Mouse (Mus musculus): Measurements from ENCODE around the gene Iars2. TPM values are rescaled to one million over a fixed set of nuclear protein-coding genes. Genes with fewer than 3 reads are reported as not detected.
A peak's percentile ranks its signal among the peaks of the same experiment; 100 is the strongest.

Iars2 gene
- polyA plus RNA-seq, 1 experiment from 2014 or later, result 27.3 TPM

MicroRNAs within 50 kb of the gene (microRNA counts, 519-probe panel; counts per million panel counts)
- 2,519 counts per million, percentile 44 among the panel's probes with 10 or more counts for microRNA mmu-miR-194
- microRNA mmu-miR-664, result 736 counts per million, percentile 5 among the panel's probes with 10 or more counts

Small RNA genes lying within 50 kb of the gene (microRNA-seq; reads per million reads assigned to microRNA genes)
- 2.2 reads per million, percentile 4 among the genes with 10 or more reads in this experiment for gene Mir194-1
- gene Mir215, result 12.6 reads per million, percentile 27 among the genes with 10 or more reads in this experiment
- gene Mir664, result 12.0 reads per million, percentile 26 among the genes with 10 or more reads in this experiment

Other genes starting within 250 kb of the Iars2 start
- 20.1 and 20.4 TPM in 2 replicates for gene Rab3gap2, start 125.3 kb downstream of the Iars2 start, polyA plus RNA-seq (2015; fragmentation: Nextera tagmentation; extraction: Ambion mirVana)
- gene Bpnt1, start 2.8 kb upstream of the Iars2 start, polyA plus RNA-seq (2015; fragmentation: Nextera tagmentation; extraction: Ambion mirVana), result 28.8 and 30.5 TPM in 2 replicates
- 112 and 123 TPM in 2 replicates for gene Eprs, start 33.6 kb upstream of the Iars2 start, polyA plus RNA-seq (2015; fragmentation: Nextera tagmentation; extraction: Ambion mirVana)
- gene Slc30a10, start 125.5 kb upstream of the Iars2 start, polyA plus RNA-seq (2015; fragmentation: Nextera tagmentation; extraction: Ambion mirVana), result 0.19 TPM in 1 of 2 replicates, not detected in the other